Mouse (Mus musculus) liver, adult 2 months (tissue): ENCODE results near the gene Dennd2a.

Source experiments
- CTCF ChIP-seq: fragments of 200-500 bp; IDR thresholded peaks from 2 replicates; pipeline ENCODE4 v1.5.1; 2011; ENCODE audit warnings: low read depth, low read length, control low read depth
- POLR2A ChIP-seq: fragments of 200-500 bp; IDR thresholded peaks from 2 replicates; pipeline ENCODE4 v1.6.1; 2011; ENCODE audit warnings: low read length, control low read depth; ENCODE audit not compliant: insufficient read depth; ENCODE audit errors: extremely low read depth

DNA sequence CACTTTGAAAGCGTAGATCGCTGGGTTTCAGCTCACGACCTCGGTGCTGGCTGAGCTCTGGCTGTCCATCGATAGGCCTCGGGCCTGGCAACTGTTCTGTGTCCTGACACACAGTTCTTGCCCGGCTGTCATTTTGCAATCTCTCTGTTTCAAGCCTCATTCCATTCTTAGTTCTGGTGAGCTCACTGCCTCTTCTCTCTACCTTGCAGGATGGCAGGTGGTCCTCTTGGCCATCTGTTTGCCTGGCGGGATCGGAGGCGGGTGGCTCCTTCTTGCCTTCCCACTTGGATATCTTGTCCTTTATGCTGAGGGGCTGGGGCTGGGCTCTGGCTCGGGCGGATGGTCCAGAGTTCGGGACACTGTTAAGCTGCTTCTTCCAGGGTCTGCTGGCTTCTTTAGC lies 34.5 kb downstream of the Dennd2a start:
- no peak for TF ChIP-seq POLR2A
- TF ChIP-seq CTCF: no peak
